Mouse (Mus musculus) small intestine, adult 2 months (tissue): ENCODE measurements around the gene Serpinb5. TPM values are rescaled to one million over a fixed set of nuclear protein-coding genes. Genes with fewer than 3 reads are reported as not detected.
"Not testable (repeated sequence)": the region's sequence is repeated elsewhere in the genome, so short reads cannot be mapped to it uniquely, and the experiment has no call there.

Experiments
- H3K27ac ChIP-seq: fragments of 200-500 bp; 2 replicates; pipeline ENCODE4 v1.5.1; 2012; ENCODE audit warnings: low read depth, low read length, control low read depth, inconsistent platforms; ENCODE audit not compliant: insufficient read depth
- H3K27me3 ChIP-seq: fragments of 200-500 bp; 2 replicates; pipeline ENCODE4 v1.6.1; 2012; ENCODE audit warnings: mild to moderate bottlenecking, moderate library complexity, low read length, inconsistent platforms; ENCODE audit not compliant: control insufficient read depth, insufficient read depth
- H3K36me3 ChIP-seq: fragments of 200-500 bp; 2 replicates; pipeline ENCODE4 v1.6.1; 2012; ENCODE audit warnings: mild to moderate bottlenecking, low read length, control low read depth, inconsistent platforms; ENCODE audit not compliant: control insufficient read depth, insufficient read depth
- H3K4me1 ChIP-seq: fragments of 200-500 bp; 2 replicates; pipeline ENCODE4 v1.6.1; 2012; ENCODE audit warnings: low read length, inconsistent platforms, mixed read lengths; ENCODE audit not compliant: control insufficient read depth, insufficient read depth, insufficient read length
- H3K4me3 ChIP-seq: fragments of 200-500 bp; 2 replicates; pipeline ENCODE4 v1.5.1; 2012; ENCODE audit warnings: low read depth, mild to moderate bottlenecking, control low read depth, inconsistent platforms, low read length, moderate library complexity
- CTCF ChIP-seq: fragments of 200-500 bp; IDR thresholded peaks from 2 replicates; pipeline ENCODE4 v1.5.1; 2012; ENCODE audit warnings: low read depth, mild to moderate bottlenecking, control low read depth, inconsistent platforms, low read length, moderate library complexity, mixed read lengths; ENCODE audit not compliant: insufficient replicate concordance, insufficient read length; ENCODE audit errors: extremely low read depth
- POLR2A ChIP-seq: fragments of 200-500 bp; IDR thresholded peaks from 2 replicates; pipeline ENCODE4 v1.6.1; 2012; ENCODE audit warnings: low read depth, mild to moderate bottlenecking, control low read depth, inconsistent platforms, low read length, moderate library complexity
- WGBS: fragments of 180-500 bp; shearing (Covaris S2); methylation state at CpG from one replicate; pipeline ENCODE4 v1.1.7; 2018; 5-methylcytosine and 5-hydroxymethylcytosine counted together
- polyA plus RNA-seq: library from polyadenylated mRNA; depleted of rRNA; stranded (reverse); fragments of >200 nt; gene quantifications from 2 replicates; pipeline ENCODE4 v1.2.3, GENCODE M21; 2012; rRNA removed

Serpinb5 gene
- polyA plus RNA-seq, 1 experiment, result 0.37 TPM

DNA sequence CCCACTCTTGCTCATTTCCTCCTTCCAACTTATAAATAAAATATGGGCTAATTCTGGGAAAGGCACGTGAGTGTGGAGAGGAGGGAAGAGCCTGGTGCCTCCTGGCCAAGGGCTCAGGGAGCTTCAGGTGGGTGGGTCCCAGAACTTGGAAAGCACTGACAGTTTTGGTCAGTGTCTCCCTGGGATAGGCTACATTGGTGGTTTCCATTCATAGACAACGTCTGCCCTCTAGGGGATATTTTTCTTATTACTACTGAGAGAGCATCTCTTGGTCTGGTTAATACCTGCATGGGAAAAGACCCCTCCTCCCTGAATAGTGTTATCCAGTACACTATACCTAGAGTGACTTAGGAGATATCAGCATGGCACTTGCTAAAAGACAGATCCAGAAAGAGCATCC, 22.8 kb downstream of the Serpinb5 start:
- Histone ChIP-seq H3K4me1 (no peaks in the 10 kb centered on the region), H3K27me3 (no peaks in the 10 kb centered on the region), H3K36me3 (no peaks in the 10 kb centered on the region), H3K4me3 (no peak overlapping the region), H3K27ac (no peak overlapping the region)
- TF ChIP-seq CTCF (peak; percentile 38; the same call in 1 of the 2 replicates), POLR2A (no peak)
- 0% methylated on average over 2 of the region's 2 CpGs for WGBS

- H3K4me1 ChIP-seq, H3K27me3 ChIP-seq, H3K36me3 ChIP-seq, H3K27ac ChIP-seq, H3K4me3 ChIP-seq: not testable (repeated sequence)
These were observed 34.2 kb downstream of the Serpinb5 start for GRCm38 (mm10) chr1:106895142-106895541.

DNA sequence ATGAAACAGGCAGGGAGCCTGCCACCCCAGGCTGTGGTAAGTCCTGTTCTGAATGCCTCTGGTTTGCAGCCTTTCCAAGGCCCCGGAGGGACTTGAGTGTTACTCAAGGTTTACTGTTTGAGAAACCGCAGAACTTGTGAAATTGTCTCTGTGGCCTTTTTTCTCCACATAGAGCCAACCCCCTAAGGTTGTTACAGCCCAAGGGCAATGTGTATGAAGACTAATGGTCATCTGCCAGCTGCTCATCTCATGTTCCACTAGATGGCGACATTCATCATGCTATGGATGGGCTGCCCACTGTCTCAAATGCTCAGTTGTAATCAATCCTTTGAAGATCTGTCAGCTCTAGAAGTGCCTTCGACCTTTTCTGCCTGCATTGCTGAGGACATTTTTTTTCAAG, 40.4 kb downstream of the Serpinb5 start:
- no peaks in the 10 kb centered on the region for H3K27me3 ChIP-seq
- H3K27ac ChIP-seq, result no peak overlapping the region
- H3K36me3 ChIP-seq, result no peaks in the 10 kb centered on the region
- WGBS, result 37% methylated on average over 4 of the region's 4 CpGs
- no peaks in the 10 kb centered on the region for H3K4me1 ChIP-seq
- TF ChIP-seq CTCF (no peak), POLR2A (no peak)
- H3K4me3 ChIP-seq, result no peak overlapping the region

- H3K27me3 ChIP-seq, result no peaks in the 10 kb centered on the region
- H3K4me3 ChIP-seq, result no peak overlapping the region
- no peak overlapping the region for H3K27ac ChIP-seq
- H3K36me3 ChIP-seq, result no peaks in the 10 kb centered on the region
- no peaks in the 10 kb centered on the region for H3K4me1 ChIP-seq
- TF ChIP-seq CTCF (no peak), POLR2A (no peak)
- 67% methylated on average over 4 of the region's 4 CpGs for WGBS
These were observed 71.0 kb downstream of the Serpinb5 start for GRCm38 (mm10) chr1:106931954-106932353.

Other genes with a start within 250 kb of the Serpinb5 start
- 1.1 and 1.5 TPM in 2 replicates for gene Bcl2, start 146.9 kb upstream of the Serpinb5 start, polyA plus RNA-seq
- gene Kdsr, start 101.4 kb upstream of the Serpinb5 start, polyA plus RNA-seq, result 5.6 and 12.1 TPM in 2 replicates
- gene Vps4b, start 64.4 kb upstream of the Serpinb5 start, polyA plus RNA-seq, result 7.7 and 18.9 TPM in 2 replicates
- not detected in 2 replicates for gene Serpinb12, start 73.3 kb downstream of the Serpinb5 start, polyA plus RNA-seq
- gene Serpinb13, start 119.8 kb downstream of the Serpinb5 start, polyA plus RNA-seq, result not detected in 2 replicates
- gene Serpinb3a, start 191.1 kb downstream of the Serpinb5 start, polyA plus RNA-seq, result not detected in 2 replicates
- gene Serpinb3d, start 222.3 kb downstream of the Serpinb5 start, polyA plus RNA-seq, result not detected in 2 replicates